Mouse (Mus musculus) hindbrain, embryonic 16.5 days (tissue): ENCODE data around the gene Dpp3. TPM values are rescaled to one million over a fixed set of nuclear protein-coding genes. Genes with fewer than 3 reads are reported as not detected.

Experiments
- ATAC-seq: fragments of 200-750 bp; cut with Nextera tagmentation; 2 replicates; pipeline ENCODE4 v1.8.0; 2017; ENCODE audit warnings: moderate TSS enrichment, moderate library complexity
- H3K27ac ChIP-seq: fragments of 300-500 bp; sonication (generic); 2 replicates; pipeline ENCODE4 v1.5.1; 2014; ENCODE audit warnings: low read depth, mild to moderate bottlenecking, control low read depth, low read length, moderate library complexity
- H3K27me3 ChIP-seq: fragments of 300-500 bp; sonication (generic); replicated peaks from 2 replicates; pipeline ENCODE4 v1.6.1; 2014; ENCODE audit warnings: low read length; ENCODE audit not compliant: control insufficient read depth, insufficient read depth
- H3K36me3 ChIP-seq: fragments of 300-500 bp; sonication (generic); 2 replicates; pipeline ENCODE4 v1.6.1; 2014; ENCODE audit warnings: mild to moderate bottlenecking, low read length, moderate library complexity, mixed read lengths; ENCODE audit not compliant: control insufficient read depth, insufficient read depth
- H3K4me1 ChIP-seq: fragments of 300-500 bp; sonication (generic); 2 replicates; pipeline ENCODE4 v1.6.1; 2014; ENCODE audit warnings: low read depth, low read length; ENCODE audit not compliant: control insufficient read depth, insufficient read depth
- H3K4me2 ChIP-seq: fragments of 300-500 bp; sonication (generic); 2 replicates; pipeline ENCODE4 v1.6.1; 2014; ENCODE audit warnings: mild to moderate bottlenecking, low read length, control low read depth, moderate library complexity
- H3K4me3 ChIP-seq: fragments of 300-500 bp; sonication (generic); 2 replicates; pipeline ENCODE4 v1.5.1; 2014; ENCODE audit warnings: mild to moderate bottlenecking, low read length, control low read depth, moderate library complexity
- H3K9ac ChIP-seq: fragments of 300-500 bp; sonication (generic); 2 replicates; pipeline ENCODE4 v1.6.1; 2014; ENCODE audit warnings: low read depth, mild to moderate bottlenecking, control low read depth, low read length, moderate library complexity
- H3K9me3 ChIP-seq: fragments of 300-500 bp; sonication (generic); 2 replicates; pipeline ENCODE4 v1.6.1; 2014; ENCODE audit warnings: mild to moderate bottlenecking, low read length, moderate library complexity; ENCODE audit not compliant: control insufficient read depth
- WGBS: fragments of 180-500 bp; shearing (Covaris S2); extraction: QIAGEN DNeasy Blood & Tissue Kit; methylation state at CpG from one replicate; pipeline ENCODE4 v1.1.7; 2014; 5-methylcytosine and 5-hydroxymethylcytosine counted together
- polyA plus RNA-seq: library from polyadenylated mRNA; unstranded; fragments of >200 nt; fragmentation: Nextera tagmentation; extraction: Ambion mirVana; gene quantifications from 2 replicates; pipeline ENCODE4 v1.2.1, GENCODE M21; 2015

Gene Dpp3
- polyA plus RNA-seq, 1 experiment from 2014 or later: 102 TPM

DNA sequence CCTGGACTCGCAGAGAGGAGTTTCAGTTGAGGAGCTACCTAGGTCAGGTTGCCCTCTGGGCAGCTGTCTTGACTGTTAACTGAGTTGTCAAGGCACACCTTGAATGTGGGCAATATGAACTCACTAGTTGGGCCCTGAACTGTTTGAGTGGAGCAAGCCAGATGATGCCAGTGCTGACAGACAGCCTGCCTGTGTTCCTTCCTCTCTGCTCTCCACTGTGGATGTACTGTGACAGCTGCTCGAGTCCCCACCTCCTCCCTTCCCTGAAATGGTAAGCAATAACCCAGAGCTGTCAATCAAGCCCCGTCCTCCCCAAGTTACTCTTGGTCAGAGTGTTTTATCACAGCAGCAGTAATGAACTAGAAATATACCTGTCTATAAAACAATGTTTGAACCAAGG lies 28.2 kb downstream of the Dpp3 start:
- no peaks in the 10 kb centered on the region for H3K4me1 ChIP-seq
- ATAC-seq: no peak
- H3K4me2 ChIP-seq: no peak overlapping the region
- no peaks in the 10 kb centered on the region for H3K9me3 ChIP-seq
- H3K4me3 ChIP-seq: no peak overlapping the region
- peaks cover 14% of the 10 kb centered on the region for H3K36me3 ChIP-seq
- H3K27ac ChIP-seq: no peak overlapping the region
- WGBS: 93% methylated on average over 3 of the region's 3 CpGs
- H3K9ac ChIP-seq: no peak overlapping the region
- H3K27me3 ChIP-seq: no peaks in the 10 kb centered on the region

- Histone ChIP-seq H3K4me3 (no peak overlapping the region), H3K4me1 (no peaks in the 10 kb centered on the region), H3K9me3 (no peaks in the 10 kb centered on the region), H3K4me2 (no peak overlapping the region), H3K27ac (no peak overlapping the region), H3K36me3 (peaks cover 14% of the 10 kb centered on the region), H3K9ac (no peak overlapping the region), H3K27me3 (no peaks in the 10 kb centered on the region)
- WGBS: 89% methylated on average over 9 of the region's 9 CpGs
- ATAC-seq: no peak
Measured at GRCm38 (mm10) chr19:4898972-4899371, 29.1 kb downstream of the Dpp3 start.

DNA sequence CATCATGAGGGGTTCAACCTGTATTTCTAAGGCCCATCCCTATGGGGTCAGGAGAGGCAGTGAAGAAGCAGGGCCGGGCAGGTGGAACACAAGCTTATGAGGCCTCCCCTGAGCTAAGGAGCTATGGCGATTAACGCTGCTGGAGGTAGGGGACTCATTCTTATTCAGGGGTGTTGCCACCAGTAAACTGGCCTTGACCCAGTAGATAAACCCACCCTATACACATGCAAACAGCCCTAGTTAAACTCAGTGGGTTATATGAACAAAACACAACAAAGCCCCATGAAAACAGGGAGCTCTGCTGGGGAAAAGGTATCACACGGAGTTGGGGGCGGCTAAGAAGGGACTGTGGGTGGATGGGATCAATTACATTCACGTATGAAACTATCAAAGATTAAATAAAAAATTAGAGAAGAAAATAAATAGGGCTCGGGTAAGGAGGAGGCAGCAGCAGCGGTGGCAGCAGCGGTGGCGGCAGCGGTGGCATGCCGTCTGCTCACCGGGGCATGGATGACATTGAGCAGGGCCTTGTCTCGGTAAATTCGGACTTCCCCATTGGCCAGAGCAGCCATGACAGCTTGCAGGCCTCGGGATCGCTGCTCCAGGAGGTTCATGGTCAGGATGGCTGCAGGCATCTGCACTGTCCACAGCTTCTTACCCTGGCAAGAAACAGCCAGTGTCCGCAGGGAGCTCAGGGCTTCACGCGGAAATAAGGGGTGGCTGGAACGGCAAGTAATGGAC lies 31.1 kb downstream of the Dpp3 start:
- H3K27me3 ChIP-seq: no peaks in the 10 kb centered on the region
- H3K27ac ChIP-seq: no peak overlapping the region
- H3K36me3 ChIP-seq: peaks cover 12% of the 10 kb centered on the region
- H3K4me2 ChIP-seq: no peak overlapping the region
- H3K4me1 ChIP-seq: no peaks in the 10 kb centered on the region
- 56% methylated on average over 21 of the region's 21 CpGs for WGBS
- no peaks in the 10 kb centered on the region for H3K9me3 ChIP-seq
- no peak overlapping the region for H3K9ac ChIP-seq
- H3K4me3 ChIP-seq: no peak overlapping the region
- ATAC-seq: no peak

GRCm38 (mm10) chr19:4891798-4892197 lies 36.3 kb downstream of the Dpp3 start:
- Histone ChIP-seq H3K4me1 (no peaks in the 10 kb centered on the region), H3K9ac (no peak overlapping the region), H3K4me3 (no peak overlapping the region), H3K9me3 (no peaks in the 10 kb centered on the region), H3K27ac (no peak overlapping the region), H3K27me3 (no peaks in the 10 kb centered on the region), H3K36me3 (peaks cover 11% of the 10 kb centered on the region), H3K4me2 (no peak overlapping the region)
- ATAC-seq: no peak
- 84% methylated on average over 3 of the region's 3 CpGs for WGBS

GRCm38 (mm10) chr19:4889791-4890190 lies 38.3 kb downstream of the Dpp3 start:
- H3K36me3 ChIP-seq: peaks cover 11% of the 10 kb centered on the region

GRCm38 (mm10) chr19:4883961-4884360 lies 44.1 kb downstream of the Dpp3 start:
- Histone ChIP-seq H3K4me3 (no peak overlapping the region), H3K36me3 (no peaks in the 10 kb centered on the region), H3K27ac (no peak overlapping the region), H3K4me1 (peaks cover 7% of the 10 kb centered on the region), H3K9me3 (no peaks in the 10 kb centered on the region), H3K4me2 (no peak overlapping the region), H3K9ac (no peak overlapping the region), H3K27me3 (no peaks in the 10 kb centered on the region)
- 81% methylated on average over 4 of the region's 4 CpGs for WGBS
- no peak for ATAC-seq

More at GRCm38 (mm10) chr19:4889791-4890190, 38.3 kb downstream of the Dpp3 start:
- H3K9ac ChIP-seq: no peak overlapping the region
- no peak overlapping the region for H3K4me3 ChIP-seq
- H3K4me1 ChIP-seq: no peaks in the 10 kb centered on the region
- no peak overlapping the region for H3K4me2 ChIP-seq
- ATAC-seq: no peak
- H3K27me3 ChIP-seq: no peaks in the 10 kb centered on the region
- no peaks in the 10 kb centered on the region for H3K9me3 ChIP-seq
- no peak overlapping the region for H3K27ac ChIP-seq
- 91% methylated on average over 10 of the region's 10 CpGs for WGBS

DNA sequence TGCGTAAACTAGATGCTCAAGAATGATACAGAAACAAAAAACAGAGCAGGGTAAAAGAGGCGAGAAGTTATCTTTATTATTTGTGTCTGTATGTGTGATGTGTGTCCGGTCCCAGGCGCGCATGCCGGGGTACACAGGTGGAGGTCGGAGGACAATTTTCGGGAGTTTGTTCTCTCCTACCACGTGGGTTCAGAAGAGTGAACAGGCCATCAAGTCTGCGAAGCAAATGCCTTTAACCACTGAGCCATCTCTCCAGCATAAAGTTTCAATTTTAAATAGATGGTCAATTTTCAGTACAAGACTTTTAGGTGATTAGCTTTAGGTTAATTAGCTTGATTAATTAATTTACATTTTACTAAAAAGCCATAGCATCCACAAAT lies 48.8 kb downstream of the Dpp3 start:
- Histone ChIP-seq H3K4me3 (peak overlapping the region; percentile 96), H3K4me1 (peaks cover 15% of the 10 kb centered on the region), H3K4me2 (peak overlapping the region; percentile 88), H3K27me3 (no peaks in the 10 kb centered on the region; the same call in 1 of the 2 replicates), H3K27ac (no peak overlapping the region), H3K36me3 (no peaks in the 10 kb centered on the region), H3K9ac (peak overlapping the region; percentile 95), H3K9me3 (no peaks in the 10 kb centered on the region)
- no peak for ATAC-seq
- WGBS: 65% methylated on average over 10 of the region's 10 CpGs

DNA sequence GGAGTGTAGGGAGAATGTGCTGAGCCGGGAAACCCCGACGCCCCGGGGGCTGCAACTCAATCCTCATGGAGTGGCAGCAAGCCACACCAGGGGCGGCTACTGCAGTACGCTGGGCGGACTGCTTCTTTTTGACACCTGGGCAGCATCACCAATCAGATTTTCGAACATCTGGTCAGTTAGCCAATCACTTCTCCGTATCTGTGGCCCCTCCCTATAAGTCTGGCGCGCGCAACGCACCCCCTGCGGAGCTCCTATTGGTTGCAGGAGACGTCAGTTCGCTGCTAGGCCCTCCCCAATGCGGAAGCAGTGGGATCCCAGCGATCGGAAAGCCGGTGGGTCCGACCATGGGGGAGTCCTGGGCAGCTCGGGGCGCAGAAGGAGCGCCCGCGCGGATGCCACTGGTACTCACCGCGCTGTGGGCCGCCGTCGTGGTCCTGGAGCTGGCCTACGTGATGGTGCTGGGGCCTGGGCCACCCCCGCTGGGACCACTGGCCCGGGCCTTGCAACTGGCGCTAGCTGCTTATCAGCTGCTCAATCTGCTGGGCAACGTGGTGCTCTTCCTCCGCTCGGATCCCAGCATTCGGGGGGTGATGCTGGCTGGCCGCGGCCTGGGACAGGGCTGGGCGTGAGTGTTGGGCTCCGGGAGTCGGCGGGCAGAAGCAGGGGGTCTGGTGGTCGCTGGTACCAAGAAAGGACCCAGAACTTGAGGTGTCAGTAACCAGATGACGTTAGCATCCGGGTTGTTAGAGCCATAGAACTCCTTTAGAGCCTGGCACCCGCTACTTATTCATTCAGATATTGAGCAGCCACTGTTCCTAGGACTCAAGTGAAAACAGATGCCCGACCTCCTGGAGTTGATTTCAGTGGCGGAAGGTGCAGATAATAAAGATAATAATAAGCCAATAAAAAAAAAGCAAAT lies 49.4 kb downstream of the Dpp3 start, which contains the start of gene Zdhhc24:
Gene Zdhhc24 (plus strand): TSS at position 264 of the 919 bp plus-strand sequence.
- no peaks in the 10 kb centered on the region for H3K36me3 ChIP-seq
- H3K27ac ChIP-seq: peak within 1 kb of the TSS; percentile 77
- no peaks in the 10 kb centered on the region; the same call in 1 of the 2 replicates for H3K27me3 ChIP-seq
- H3K9me3 ChIP-seq: no peaks in the 10 kb centered on the region
- WGBS: 1% methylated on average over 47 of the region's 52 CpGs
- peak within 1 kb of the TSS; percentile 96 for H3K4me3 ChIP-seq
- ATAC-seq: peak; percentile 98
- H3K4me1 ChIP-seq: peaks cover 15% of the 10 kb centered on the region
- H3K4me2 ChIP-seq: peak within 1 kb of the TSS; percentile 88
- H3K9ac ChIP-seq: peak within 1 kb of the TSS; percentile 95

DNA sequence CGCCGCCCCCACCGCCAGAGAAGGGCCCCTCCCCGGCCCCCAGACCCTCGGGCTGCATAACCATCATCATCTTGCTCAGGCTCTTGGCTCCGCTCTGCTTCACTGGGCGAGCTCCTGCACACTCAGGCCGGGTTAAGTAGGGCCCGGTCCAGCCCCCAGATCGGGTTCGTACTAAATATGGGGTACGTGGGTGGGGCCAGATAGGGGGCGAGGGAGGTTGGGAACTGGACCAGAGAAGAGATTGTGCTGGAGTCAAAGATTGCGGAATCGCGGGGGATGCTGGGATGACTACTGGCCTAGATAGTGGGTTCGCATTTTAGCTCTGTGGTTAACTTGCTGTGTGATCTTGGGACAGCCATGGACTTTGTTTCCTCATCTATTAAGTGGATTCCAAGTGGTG lies 50.3 kb downstream of the Dpp3 start, which contains the start of gene Actn3:
Gene Actn3 (minus strand): TSS at position 125 of the 400 bp plus-strand sequence.
- H3K27ac ChIP-seq: peak within 1 kb of the TSS; percentile 77
- WGBS: 5% methylated on average over 17 of the region's 17 CpGs
- peak within 1 kb of the TSS; percentile 88 for H3K4me2 ChIP-seq
- peaks cover 15% of the 10 kb centered on the region for H3K4me1 ChIP-seq
- ATAC-seq: no peak
- H3K36me3 ChIP-seq: no peaks in the 10 kb centered on the region
- peak within 1 kb of the TSS; percentile 95 for H3K9ac ChIP-seq
- peak within 1 kb of the TSS; percentile 96 for H3K4me3 ChIP-seq
- H3K27me3 ChIP-seq: no peaks in the 10 kb centered on the region; the same call in 1 of the 2 replicates
- no peaks in the 10 kb centered on the region for H3K9me3 ChIP-seq
